Mouse (Mus musculus): ENCODE measurements around the gene St6galnac1. TPM values are rescaled to one million over a fixed set of nuclear protein-coding genes. Genes with fewer than 3 reads are reported as not detected.
"Not testable (repeated sequence)": the region's sequence is repeated elsewhere in the genome, so short reads cannot be mapped to it uniquely, and the experiment has no call there.

The St6galnac1 gene
- total RNA-seq, 2 experiments from 2014 or later = not detected

DNA sequence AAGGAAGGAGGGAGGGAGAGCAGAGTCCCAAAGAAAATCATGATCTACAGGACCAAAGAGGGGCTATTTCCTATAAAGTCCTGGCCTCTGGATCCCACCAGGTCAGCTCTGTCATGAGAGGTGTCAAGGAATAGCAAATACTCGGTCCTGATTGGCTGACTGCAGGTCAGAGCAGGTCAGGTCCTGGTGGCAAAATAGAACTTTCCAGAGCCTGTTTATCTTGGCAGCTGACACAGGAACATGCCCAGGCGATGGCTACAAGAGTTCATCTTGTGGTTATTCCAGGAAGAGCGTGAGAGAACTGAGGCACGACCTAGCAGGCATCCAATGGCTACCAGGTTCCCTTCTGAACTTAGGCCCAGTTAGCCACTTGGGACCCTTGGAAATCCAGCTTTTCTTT, 42.8 kb downstream of the St6galnac1 start:
- DNase-seq (ENCODE audit: low spot score in 2 of 2) = no peak
- intact Hi-C loops (cut with DNase I) = no loop called here

DNA sequence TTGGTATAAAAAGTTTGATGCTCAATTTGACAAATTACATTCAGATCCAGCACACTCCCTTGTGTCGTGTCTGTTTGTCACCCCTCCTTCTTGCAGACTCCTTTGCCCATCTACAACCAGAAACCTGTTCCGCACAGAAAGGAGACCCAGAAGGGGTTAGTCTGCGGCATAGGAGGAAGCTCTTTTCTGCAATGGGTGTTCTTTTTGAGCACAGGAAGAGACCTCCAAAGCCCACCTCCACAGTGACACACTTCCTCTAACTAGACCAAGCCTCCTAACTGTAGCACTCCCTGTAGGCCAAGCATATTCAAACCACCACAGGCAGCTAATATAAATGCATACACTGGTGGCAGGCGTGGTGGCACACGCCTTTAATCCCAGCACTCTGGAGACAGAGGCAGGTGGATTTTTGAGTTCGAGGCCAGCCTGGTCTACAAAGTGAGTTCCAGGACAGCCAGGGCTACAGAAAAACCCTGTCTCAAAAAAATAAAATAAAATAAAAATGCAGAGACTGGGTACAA, 44.2 kb downstream of the St6galnac1 start:
- intact Hi-C loops (cut with DNase I) = not testable (repeated sequence)

DNA sequence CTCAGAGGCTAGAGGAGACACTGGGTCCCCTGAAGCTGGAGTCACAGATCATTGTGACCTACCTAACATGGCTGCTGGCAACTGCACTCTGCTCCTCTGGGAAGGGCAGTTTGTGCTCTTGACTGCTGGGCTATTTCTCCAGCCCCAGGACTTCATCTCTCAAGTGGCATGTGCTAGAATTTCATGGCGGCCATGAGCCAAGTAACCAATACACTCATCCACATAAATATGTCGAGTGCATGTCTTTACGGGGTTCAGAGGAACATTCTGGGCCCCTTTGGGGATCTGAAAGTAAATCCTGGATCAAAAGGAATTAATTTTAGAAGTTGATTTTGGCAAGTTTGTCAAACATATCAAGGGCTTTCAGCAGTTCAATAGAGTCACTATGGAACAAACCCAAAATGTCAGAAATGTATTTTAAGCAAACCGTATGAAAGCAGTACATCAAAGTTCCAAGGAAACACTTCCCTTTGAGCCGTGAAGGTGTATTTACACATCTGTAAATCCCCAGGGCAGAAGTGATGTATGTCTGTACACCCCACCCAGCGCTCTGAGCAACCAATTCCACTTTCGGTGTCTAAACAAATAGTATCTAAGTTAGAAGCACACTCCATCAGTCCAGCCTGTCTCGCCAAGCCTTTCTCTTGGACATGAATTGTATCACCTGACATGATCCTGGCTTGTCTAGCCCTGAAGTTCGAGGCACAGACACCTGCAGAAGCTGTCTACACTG, 45.9 kb downstream of the St6galnac1 start:
- DNase-seq (ENCODE audit: low spot score in 2 of 2) = no peak
- intact Hi-C loops (cut with DNase I) = no loop called here

More for the DNA sequence above, 44.2 kb downstream of the St6galnac1 start:
- not testable (repeated sequence) for DNase-seq (ENCODE audit: low spot score in 2 of 2)

DNA sequence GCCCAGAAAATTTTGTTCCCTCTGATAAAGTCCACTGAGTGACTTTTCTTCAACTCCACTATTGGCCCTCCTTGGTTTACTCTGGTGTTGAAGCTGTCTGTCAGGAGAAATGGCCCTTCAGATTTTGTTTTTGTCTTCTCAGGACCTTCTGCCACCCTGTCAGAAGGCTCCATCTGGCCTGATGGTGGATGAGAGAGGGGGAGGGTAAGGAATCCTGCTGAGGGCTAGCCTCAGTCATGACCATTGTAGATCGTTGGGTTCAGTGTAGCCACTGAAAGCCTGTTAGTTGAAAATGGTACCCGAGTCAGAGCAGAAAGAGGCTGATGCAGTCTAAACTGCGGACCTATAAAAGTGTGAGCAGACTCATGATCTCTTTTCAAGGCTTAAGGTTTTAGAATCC, 49.2 kb downstream of the St6galnac1 start:
- no peak for DNase-seq (ENCODE audit: low spot score in 2 of 2)
- intact Hi-C loops (cut with DNase I) = no loop called here

DNA sequence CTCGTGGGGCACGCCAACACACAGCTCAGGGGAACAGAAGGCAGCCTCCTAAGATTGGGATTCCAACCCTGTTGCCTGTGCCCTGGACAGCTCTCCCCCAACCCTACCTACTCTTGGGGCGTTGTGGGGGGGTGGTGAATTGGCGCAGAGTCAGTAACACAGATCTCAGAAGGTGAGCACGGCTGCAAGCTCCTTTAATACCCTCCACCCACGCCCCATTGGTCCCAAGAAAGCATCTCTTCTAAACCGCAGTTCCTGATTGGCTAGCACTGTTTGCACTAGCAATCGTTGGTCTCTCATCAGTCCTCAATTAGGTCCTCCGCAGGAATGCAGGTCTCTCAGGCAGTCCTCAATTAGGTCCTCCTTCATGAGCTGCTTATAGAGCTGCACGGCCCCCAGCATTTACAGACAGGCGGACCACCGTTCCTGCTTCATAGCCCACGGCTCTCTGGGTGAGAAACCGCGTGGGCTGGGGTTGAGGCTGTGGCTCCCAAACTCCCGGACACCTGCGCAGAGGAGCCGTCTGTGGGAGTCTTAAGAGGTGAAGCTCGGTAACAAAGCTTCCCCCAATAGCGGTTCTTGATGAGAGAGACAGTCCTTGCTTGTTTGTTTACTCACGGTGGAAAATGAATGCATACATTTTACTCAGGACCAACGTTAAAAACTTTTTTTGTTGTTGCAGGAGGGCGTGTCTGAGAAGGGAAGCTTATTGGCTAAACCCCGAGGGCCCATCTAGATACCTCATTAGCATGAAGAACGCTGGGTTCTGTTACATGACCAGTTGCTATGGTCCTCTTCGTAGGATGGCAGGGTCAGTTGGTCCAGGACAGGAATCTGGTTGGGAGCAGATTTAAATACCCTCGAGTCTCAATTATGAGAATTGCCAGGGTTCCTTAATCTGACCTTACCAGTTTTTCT, 50.0 kb downstream of the St6galnac1 start:
- intact Hi-C loops (cut with DNase I) = no loop called here
- no peak for DNase-seq (ENCODE audit: low spot score in 2 of 2)

DNA sequence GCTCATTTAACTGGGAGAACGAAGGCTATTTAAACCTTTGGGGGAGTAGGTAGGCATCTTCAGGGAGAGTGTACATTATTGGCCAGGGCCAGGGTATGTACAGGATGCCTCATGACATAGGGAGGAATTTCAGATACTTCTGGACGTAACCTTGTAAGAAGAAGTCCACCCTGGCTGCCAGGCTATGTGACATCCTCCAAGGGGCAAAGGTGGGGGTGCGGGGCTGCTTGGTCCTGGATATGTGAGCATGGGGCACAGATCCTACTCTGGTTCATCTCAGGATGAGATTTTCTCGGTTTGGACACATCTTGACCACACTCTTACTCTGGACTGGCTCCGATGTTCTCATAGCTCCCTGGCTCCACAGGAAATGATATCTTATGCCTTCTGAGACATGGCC, 52.2 kb downstream of the St6galnac1 start:
- DNase-seq (ENCODE audit: low spot score in 2 of 2) = no peak
- intact Hi-C loops (cut with DNase I) = no loop called here

DNA sequence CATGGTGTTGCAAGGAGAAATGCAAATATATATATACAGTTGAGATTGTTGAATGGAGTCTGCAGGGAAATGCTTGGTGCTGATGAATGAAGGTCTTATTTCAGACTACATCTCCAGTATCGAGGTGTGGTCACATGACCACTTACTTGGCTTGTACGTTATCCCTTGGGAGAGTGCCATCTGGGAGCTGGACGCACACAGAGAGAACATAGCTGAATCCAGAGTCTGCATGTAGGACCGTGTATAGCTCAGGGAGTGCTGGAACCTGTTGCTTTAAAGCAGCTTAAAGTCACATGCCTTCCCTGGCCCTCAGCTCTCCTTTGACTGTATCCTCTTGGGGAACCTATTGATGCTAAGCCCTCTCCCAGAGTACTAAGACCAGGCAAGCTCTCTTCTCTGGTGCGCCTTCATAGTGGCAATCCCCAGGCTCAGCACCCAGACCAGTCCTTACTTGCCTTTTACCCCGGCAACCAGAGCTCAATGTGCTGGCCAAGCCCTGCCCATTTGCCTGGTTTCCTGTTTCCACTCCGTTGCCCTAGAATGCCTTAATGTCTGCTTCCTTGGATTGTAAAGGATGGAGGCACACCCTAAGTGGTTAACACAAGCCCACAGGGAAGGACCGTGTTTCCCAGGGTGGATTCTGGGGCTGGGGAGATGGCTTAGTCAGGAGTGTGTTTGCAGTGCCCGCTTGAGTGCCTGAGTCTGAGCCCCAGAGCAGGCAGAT, 53.6 kb downstream of the St6galnac1 start:
- intact Hi-C loops (cut with DNase I) = no loop called here
- no peak for DNase-seq (ENCODE audit: low spot score in 2 of 2)

DNA sequence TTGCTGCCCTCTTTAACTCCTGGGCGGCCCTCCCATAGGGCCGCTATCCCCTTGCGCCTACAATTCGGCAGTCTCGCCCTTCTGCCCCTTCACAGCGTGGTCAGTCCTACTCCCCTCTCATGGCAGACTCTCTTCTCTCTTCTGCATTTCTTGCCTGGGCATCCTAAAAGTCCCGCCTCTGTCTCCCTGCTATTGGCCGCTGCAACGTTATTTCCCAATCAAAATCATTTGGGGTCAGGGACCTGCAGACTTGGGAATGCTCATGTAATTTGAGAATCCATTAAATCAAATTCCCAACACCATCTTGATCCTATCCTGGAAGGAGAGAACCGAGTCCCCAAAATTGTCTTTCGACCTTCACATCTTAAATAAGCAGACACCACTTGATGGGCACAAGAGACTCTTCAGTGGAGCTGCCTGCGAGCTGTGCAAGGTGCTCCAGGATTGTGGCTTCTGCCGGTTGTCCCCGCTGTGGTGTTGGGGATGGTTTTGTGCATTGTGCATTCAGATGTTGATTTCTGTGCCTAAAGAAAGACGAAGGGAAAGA, 54.9 kb downstream of the St6galnac1 start:
- no peak for DNase-seq (ENCODE audit: low spot score in 2 of 2)
- intact Hi-C loops (cut with DNase I) = no loop called here

Other genes starting within 250 kb of the St6galnac1 start
- gene Sphk1, start 244.6 kb downstream of the St6galnac1 start, total RNA-seq (2021) = 1 to 10 TPM; 4.9 to 5.5 TPM
- 100 to 1,000 TPM; 117 to 119 TPM for gene Ube2o, start 194.1 kb downstream of the St6galnac1 start, total RNA-seq (2021)
- gene Aanat, start 189.1 kb downstream of the St6galnac1 start, total RNA-seq (2021) = 1 to 10 TPM in 1 of 2 experiments, under 1 TPM in 1; 0.64 to 1.5 TPM
- 1 to 10 TPM; 1.3 to 1.4 TPM for gene Rhbdf2, start 148.5 kb downstream of the St6galnac1 start, total RNA-seq (2021)
- 1 to 10 TPM; 4.6 to 6.7 TPM for gene Prcd, start 122.0 kb downstream of the St6galnac1 start, total RNA-seq (2021)
- gene Cygb, start 121.2 kb downstream of the St6galnac1 start, total RNA-seq (2021) = 10 to 100 TPM; 39.9 TPM
- 10 to 100 TPM; 10.4 to 15.9 TPM for gene Mxra7, start 52.5 kb upstream of the St6galnac1 start, total RNA-seq (2021)
- 10 to 100 TPM; 28.6 to 29.7 TPM for gene Mettl23, start 67.8 kb upstream of the St6galnac1 start, total RNA-seq (2021)
- 10 to 100 TPM; 34.0 TPM for gene Jmjd6, start 67.9 kb upstream of the St6galnac1 start, total RNA-seq (2021)
- 10 to 100 TPM; 35.2 to 49.6 TPM for gene Mfsd11, start 76.9 kb upstream of the St6galnac1 start, total RNA-seq (2021)
- gene Srsf2, start 77.6 kb upstream of the St6galnac1 start, total RNA-seq (2021) = 100 to 1,000 TPM; 137 to 140 TPM
- gene Mgat5b, start 143.4 kb upstream of the St6galnac1 start, total RNA-seq (2021) = 10 to 100 TPM; 77.5 to 79.8 TPM

Data from left cerebral cortex, postnatal 25 days (tissue).